Mouse (Mus musculus) heart, postnatal 0 days (tissue): ENCODE results near the gene Hspa12b.

Source experiments
- CTCF ChIP-seq: IDR thresholded peaks from 2 replicates; pipeline ENCODE4 v1.5.1; 2016; ENCODE audit warnings: antibody characterized with exemption, control low read depth, low read depth
- EP300 ChIP-seq: IDR thresholded peaks from 2 replicates; pipeline ENCODE4 v1.6.1; 2016; ENCODE audit warnings: antibody characterized with exemption, low read depth

DNA sequence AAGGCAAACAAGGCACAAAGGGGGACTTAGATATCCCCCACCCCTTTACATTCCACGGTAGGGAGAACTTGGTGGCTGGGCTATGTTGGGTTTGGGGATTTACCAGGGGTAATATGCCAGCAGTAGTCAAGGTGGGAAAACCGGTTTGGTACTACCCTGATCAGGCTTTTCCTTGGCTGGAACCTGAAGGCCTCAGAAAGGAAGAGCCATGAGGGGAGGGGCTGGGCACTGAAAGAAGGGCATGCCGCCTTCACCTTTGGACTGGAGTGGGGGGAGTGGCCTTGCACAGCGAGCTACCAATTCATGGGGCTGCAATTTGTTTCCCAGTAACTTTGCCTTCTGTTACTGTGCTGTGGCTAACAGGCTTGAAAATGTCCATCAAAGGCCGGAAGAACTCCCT, 49.4 kb downstream of the Hspa12b start:
- TF ChIP-seq CTCF (no peak), EP300 (no peak)
